Mouse (Mus musculus): ENCODE results near the gene 4930524J08Rik.

- no peak for TF ChIP-seq CTCF (IDR thresholded peaks at IDR 0.05)
- TF ChIP-seq EP300 (IDR thresholded peaks at IDR 0.05): no peak
These were observed at the start of gene 4930524J08Rik, which contains the start of gene Hnrnpd for GRCm38 (mm10) chr5:99978699-99979442.
